Mouse (Mus musculus): ENCODE data around the gene Ampd3.

The Ampd3 gene

DNA sequence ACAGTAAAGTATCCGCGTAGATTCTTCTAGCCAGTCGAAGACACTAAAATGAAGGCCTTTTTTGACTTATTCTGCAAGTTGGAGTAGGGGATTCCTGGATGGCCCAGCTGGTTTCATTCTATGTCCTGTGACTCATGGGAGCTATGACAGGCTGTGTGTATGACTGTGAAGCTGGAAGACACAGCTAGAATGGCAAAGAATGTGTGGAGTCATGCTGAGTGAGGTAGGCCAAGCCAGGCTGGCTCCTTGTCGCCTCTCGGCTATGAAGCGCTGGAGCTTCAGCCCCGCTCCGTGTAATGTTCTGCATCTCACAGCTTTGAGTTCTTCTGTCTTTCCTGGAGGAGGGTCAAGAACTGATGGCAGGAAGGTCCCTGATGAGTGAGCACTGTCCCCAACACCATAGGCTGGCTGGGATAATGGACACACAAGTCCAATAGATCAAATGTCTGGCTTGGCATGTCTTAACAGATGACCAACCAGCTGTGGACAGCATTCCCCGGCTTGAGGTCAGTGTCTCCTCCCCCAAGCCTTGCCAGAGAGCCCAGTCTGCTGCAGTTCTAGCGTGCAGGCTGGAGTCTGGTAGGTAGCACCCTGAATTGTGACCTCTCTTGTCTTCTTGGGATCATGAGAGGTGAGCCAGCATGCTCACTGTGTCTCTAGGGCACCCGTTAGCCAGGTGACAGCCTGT lies 29.9 kb downstream of the Ampd3 start:
- no peak for DNase-seq (ENCODE audit: low read depth, low spot score)
- Histone ChIP-seq H3K27me3 (ENCODE audit: control insufficient read depth, insufficient read depth, low read length, poor library complexity, severe bottlenecking) (no peaks in the 10 kb centered on the region), H3K36me3 (ENCODE audit: control insufficient read depth, insufficient read depth, low read length, poor library complexity, severe bottlenecking) (peaks cover 3% of the 10 kb centered on the region)

DNA sequence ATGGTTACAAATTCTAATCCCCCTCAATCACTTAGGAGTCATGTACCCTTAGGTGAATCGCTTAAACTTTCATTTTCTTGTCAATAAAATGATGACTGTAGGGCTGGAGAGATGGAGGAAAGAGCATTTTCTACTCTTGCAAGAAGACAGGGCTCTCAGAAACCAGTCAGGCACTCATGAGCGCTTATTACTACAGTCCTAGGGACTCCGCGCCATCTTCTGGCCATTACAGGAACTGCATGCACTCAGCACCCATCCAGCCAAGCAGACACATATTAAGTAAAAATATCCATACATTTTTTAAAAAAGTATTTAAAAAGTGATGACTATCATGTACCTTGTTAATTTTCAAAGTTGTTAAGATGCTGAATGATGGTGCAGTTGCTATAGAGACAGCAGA lies 33.0 kb downstream of the Ampd3 start:
- peak; percentile 91 for DNase-seq (ENCODE audit: low read depth, low spot score)
- H3K27me3 ChIP-seq (ENCODE audit: control insufficient read depth, insufficient read depth, low read length, poor library complexity, severe bottlenecking): no peaks in the 10 kb centered on the region
- H3K36me3 ChIP-seq (ENCODE audit: control insufficient read depth, insufficient read depth, low read length, poor library complexity, severe bottlenecking): peaks cover 4% of the 10 kb centered on the region; the same call in 1 of the 2 replicates

DNA sequence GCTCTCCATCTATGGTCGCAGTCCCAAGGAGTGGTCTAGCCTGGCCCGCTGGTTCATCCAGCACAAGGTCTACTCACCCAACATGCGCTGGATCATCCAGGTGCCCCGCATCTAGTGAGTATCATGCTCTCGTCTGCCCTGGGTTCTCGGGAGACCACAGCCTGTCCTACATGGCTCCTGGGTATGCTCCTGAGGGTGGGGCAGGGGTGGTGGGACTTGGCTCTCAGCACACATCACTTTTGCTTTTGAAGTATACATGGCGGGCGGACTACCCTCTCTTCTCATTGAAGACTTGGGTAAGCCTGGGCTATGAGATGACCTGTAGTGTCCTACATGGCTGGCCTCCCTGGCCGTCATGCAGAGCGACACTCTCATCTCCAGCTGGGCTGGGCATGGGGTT lies 35.1 kb downstream of the Ampd3 start:
- Histone ChIP-seq H3K27me3 (ENCODE audit: control insufficient read depth, insufficient read depth, low read length, poor library complexity, severe bottlenecking) (no peaks in the 10 kb centered on the region), H3K36me3 (ENCODE audit: control insufficient read depth, insufficient read depth, low read length, poor library complexity, severe bottlenecking) (peaks cover 4% of the 10 kb centered on the region; the same call in 1 of the 2 replicates)
- DNase-seq (ENCODE audit: low read depth, low spot score): no peak

DNA sequence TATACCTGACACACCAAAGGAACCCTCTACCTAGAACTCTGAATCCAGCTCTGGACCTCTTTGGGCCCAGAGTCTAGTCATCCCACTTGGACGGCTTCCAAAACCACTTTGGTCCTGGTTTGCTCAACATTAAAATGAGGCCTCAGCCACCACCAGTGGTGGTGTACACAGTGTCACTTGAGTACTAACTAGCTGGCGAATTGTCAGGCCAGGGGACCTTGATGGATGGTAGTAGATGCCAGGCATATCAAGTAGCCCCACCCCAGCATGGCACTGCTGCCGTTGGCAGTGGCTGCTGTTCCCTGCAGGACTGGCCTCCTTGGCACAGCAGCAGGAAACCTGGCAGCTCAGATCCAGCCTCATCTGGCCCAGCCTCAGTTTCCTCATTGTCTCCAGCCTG lies 36.3 kb downstream of the Ampd3 start:
- no peak for DNase-seq (ENCODE audit: low read depth, low spot score)
- H3K36me3 ChIP-seq (ENCODE audit: control insufficient read depth, insufficient read depth, low read length, poor library complexity, severe bottlenecking): 0 out of 2 replicates have a peak, but pooled peaks cover 4% of the 10 kb centered on the region
- H3K27me3 ChIP-seq (ENCODE audit: control insufficient read depth, insufficient read depth, low read length, poor library complexity, severe bottlenecking): no peaks in the 10 kb centered on the region

DNA sequence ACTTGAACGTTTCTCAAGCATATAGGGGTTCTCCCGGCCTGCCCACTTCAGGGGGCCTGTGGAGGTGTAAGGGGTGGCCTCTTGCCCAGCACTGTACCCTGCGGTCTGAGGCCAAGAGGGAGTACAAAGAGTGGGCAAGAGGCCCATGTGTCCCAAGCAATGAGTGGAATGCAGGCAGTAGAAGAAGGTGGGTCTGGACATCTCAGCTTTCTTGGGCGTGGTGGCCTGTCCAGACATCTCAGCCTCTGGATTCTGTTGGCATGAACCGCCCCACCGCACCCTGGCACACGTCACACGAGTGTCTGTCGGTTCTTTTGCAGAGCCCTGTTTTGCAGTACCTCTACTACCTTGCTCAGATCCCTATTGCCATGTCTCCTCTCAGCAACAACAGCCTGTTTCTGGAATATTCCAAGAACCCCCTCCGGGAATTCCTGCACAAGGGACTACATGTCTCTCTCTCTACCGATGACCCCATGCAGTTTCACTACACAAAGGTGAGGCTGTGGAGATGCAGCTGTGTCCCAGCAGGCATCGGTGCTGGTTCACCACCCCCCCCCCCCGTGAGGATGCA lies 39.5 kb downstream of the Ampd3 start:
- DNase-seq (ENCODE audit: low read depth, low spot score): no peak
- Histone ChIP-seq H3K36me3 (ENCODE audit: control insufficient read depth, insufficient read depth, low read length, poor library complexity, severe bottlenecking) (peaks cover 2% of the 10 kb centered on the region; the same call in 1 of the 2 replicates), H3K27me3 (ENCODE audit: control insufficient read depth, insufficient read depth, low read length, poor library complexity, severe bottlenecking) (no peaks in the 10 kb centered on the region)

DNA sequence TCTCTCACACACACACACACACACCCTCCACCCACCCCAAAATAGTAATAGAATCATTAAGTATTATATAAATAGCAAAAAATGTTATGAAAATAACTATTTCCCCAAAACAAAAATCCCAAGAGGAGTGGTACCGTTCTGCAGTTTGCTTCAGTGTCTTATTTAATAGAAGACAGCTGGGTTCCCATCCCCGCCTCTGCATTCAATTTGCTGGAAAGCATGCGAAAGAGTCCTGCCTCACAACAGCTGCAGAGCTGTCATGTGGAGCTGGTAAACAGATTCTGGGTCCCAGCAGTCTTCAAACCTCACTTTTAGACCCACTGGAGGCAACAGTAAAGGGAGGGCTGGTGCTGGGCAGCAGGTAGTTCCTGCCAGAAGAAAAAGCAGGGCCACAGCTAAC lies 41.0 kb downstream of the Ampd3 start:
- H3K27me3 ChIP-seq (ENCODE audit: control insufficient read depth, insufficient read depth, low read length, poor library complexity, severe bottlenecking): no peaks in the 10 kb centered on the region
- peaks cover 2% of the 10 kb centered on the region; the same call in 1 of the 2 replicates for H3K36me3 ChIP-seq (ENCODE audit: control insufficient read depth, insufficient read depth, low read length, poor library complexity, severe bottlenecking)
- DNase-seq (ENCODE audit: low read depth, low spot score): no peak

DNA sequence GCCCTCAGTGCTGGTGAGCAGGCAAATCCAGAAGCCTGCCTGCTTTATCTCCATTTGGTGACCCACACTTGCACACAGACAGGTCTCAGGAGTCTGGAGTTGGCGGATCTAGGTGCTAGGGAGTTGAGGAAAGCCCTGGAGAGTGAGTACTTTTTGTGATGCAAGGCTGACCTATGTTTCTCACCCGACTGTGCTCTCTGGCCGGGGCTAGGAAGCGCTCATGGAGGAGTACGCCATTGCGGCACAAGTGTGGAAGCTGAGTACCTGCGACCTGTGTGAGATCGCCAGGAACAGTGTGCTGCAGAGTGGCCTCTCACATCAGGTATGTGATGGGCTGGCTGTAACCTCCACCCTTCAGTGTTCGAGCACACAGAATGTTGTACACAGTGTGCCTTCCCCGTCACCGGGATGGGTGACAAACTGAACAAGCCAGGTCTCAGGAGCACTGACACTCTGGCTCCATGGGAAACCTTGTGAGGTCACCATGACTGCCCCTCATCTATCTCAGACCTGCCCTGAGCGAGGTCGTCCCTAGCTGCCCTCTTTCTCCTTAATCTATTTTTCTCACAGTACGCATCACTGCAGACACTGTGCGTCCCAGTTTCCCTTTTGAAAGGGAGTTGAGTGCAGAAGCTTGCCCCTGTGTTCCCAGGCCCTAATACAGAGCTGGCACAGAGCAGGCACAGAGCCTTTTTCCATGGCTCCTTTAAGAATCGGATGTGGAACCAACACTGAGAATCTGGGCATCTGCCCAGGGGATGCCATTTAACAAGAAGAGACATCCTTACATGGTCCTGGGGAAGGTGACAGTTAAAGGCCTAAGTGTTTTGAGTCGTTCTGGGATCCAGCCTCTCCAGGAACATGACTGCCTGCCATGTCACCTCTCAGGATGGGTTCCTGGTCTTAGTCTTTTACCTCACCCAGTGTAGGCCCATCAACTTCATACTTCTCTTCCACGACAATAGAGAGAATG lies 41.9 kb downstream of the Ampd3 start:
- H3K27me3 ChIP-seq (ENCODE audit: control insufficient read depth, insufficient read depth, low read length, poor library complexity, severe bottlenecking): no peaks in the 10 kb centered on the region
- DNase-seq (ENCODE audit: low read depth, low spot score): no peak
- peaks cover 5% of the 10 kb centered on the region for H3K36me3 ChIP-seq (ENCODE audit: control insufficient read depth, insufficient read depth, low read length, poor library complexity, severe bottlenecking)

DNA sequence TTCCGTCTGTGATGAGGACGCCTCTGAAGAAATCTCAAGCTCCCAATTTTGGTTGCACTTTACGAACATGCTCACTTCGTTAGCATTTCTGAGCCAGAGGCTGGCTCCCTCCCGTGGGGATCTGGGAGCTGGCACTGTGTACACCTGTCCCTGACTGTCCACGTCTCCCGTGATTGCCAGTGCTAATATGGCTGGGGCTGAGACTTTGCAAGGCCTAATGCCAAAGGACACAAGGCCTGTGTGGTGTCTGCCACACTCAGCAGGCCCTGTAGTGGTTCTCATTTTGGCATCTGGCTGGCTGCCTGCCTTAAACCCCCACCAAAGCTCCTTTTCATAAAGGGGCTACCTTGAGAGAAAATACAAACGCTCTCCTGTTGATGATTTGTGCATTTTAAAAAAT lies 43.0 kb downstream of the Ampd3 start:
- H3K36me3 ChIP-seq (ENCODE audit: control insufficient read depth, insufficient read depth, low read length, poor library complexity, severe bottlenecking): peaks cover 3% of the 10 kb centered on the region
- H3K27me3 ChIP-seq (ENCODE audit: control insufficient read depth, insufficient read depth, low read length, poor library complexity, severe bottlenecking): no peaks in the 10 kb centered on the region
- DNase-seq (ENCODE audit: low read depth, low spot score): no peak

DNA sequence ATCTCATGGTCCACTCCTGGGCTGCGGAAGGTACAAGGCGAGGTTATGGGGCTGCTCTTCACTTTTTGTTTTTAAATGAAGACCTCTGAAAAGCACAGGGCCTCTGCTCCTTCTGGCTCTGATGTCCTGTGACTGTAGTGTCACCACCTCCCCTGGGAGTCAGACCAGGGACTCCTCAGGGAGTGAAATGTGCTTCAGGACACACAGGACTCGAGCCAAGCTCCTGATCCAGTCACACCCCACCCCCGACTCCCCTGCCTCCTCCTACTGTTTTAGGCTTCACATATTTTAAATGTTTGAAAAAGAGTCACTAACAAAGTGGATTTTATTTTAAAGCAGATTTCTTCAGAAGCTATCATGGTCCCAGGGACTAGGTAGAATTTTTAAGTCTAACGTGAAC lies 43.5 kb downstream of the Ampd3 start:
- no peak for DNase-seq (ENCODE audit: low read depth, low spot score)
- H3K27me3 ChIP-seq (ENCODE audit: control insufficient read depth, insufficient read depth, low read length, poor library complexity, severe bottlenecking): no peaks in the 10 kb centered on the region
- H3K36me3 ChIP-seq (ENCODE audit: control insufficient read depth, insufficient read depth, low read length, poor library complexity, severe bottlenecking): peaks cover 3% of the 10 kb centered on the region

DNA sequence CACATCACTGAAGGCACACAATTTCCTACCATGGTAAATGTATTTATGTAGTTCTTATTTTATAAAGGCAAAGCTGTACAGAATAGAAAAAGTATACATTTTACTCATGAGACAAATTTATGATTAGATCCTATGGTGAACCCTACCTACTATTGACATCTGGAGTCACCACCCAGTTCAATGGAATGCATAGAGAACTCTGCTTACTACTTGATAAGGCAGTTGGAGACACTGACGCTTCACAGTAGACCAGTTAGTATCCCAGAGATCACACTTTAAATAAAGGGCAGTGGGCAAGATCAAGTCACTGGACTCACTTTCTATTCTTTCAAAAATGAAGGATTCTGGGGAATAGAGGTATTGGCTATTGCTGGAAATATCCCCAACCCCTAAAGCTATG lies 46.0 kb downstream of the Ampd3 start:
- no peaks in the 10 kb centered on the region for H3K27me3 ChIP-seq (ENCODE audit: control insufficient read depth, insufficient read depth, low read length, poor library complexity, severe bottlenecking)
- DNase-seq (ENCODE audit: low read depth, low spot score): no peak
- peaks cover 3% of the 10 kb centered on the region for H3K36me3 ChIP-seq (ENCODE audit: control insufficient read depth, insufficient read depth, low read length, poor library complexity, severe bottlenecking)

DNA sequence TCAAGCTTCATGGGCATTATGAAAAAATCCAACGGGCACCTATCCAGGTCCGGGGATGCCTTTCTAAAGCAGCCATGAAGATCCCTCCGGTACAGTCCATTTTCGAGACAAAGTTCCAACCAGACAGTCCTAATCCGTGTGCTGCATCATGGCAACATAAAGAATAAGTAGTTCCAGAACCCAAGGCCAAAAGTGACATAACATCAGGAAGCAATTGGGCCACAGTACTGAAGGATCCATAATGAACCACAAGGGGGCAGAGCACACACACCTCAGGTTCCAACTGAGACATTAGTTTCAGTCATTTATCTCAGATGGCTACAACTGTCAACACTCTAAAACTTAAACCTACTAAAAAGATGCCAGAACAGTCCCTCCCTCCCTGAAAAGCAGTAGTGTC lies 48.0 kb downstream of the Ampd3 start:
- Histone ChIP-seq H3K36me3 (ENCODE audit: control insufficient read depth, insufficient read depth, low read length, poor library complexity, severe bottlenecking) (peaks cover 7% of the 10 kb centered on the region), H3K27me3 (ENCODE audit: control insufficient read depth, insufficient read depth, low read length, poor library complexity, severe bottlenecking) (no peaks in the 10 kb centered on the region)
- DNase-seq (ENCODE audit: low read depth, low spot score): peak; percentile 86

DNA sequence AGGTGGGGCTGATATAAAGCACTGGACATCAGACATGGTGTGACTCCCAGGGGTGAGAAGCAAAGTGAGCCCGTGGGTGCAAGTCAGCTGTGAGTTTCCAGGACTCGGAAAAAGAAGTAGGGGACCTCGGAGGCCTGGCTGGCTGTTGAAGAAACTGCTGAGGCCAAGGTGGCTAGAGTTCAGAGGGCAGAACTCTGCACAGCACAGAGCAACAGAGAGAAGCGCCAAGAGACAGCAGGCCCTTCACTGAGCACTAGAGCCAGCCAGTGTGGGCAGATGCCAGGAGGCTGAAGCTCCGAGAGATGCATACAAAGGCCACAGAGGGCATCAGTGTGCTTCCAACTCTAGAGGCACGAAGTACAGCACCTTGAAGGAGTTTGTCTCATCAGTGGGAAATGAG lies 50.2 kb downstream of the Ampd3 start:
- Histone ChIP-seq H3K27me3 (ENCODE audit: control insufficient read depth, insufficient read depth, low read length, poor library complexity, severe bottlenecking) (no peaks in the 10 kb centered on the region), H3K36me3 (ENCODE audit: control insufficient read depth, insufficient read depth, low read length, poor library complexity, severe bottlenecking) (peaks cover 8% of the 10 kb centered on the region)
- no peak for DNase-seq (ENCODE audit: low read depth, low spot score)

DNA sequence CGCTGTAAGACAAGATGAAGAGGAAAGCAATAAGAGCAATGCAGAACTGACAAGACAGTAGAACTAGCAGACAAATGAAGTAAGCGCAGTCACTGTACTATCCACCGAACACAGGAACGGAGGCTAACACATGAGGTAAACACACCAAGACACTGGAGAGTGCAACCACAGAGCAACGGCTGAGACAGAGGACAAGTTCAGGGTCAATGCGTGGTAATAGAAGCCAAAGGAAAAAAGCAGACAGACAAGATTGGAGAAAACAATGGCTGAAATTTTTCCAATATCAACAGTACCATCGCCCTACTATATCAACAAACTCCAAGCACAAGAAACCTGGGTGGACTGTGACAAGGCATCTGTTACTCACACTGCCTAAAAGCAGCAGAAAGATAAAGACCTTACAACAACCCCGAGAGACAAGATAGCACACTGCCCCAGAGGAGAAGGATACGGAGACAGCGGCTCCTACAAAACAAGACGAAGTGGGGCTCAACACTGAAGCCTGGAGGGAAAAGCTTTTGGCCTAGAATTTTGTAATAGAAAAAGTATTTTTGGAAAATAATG lies 50.9 kb downstream of the Ampd3 start:
- H3K36me3 ChIP-seq (ENCODE audit: control insufficient read depth, insufficient read depth, low read length, poor library complexity, severe bottlenecking): peaks cover 9% of the 10 kb centered on the region
- DNase-seq (ENCODE audit: low read depth, low spot score): no peak
- no peaks in the 10 kb centered on the region for H3K27me3 ChIP-seq (ENCODE audit: control insufficient read depth, insufficient read depth, low read length, poor library complexity, severe bottlenecking)

DNA sequence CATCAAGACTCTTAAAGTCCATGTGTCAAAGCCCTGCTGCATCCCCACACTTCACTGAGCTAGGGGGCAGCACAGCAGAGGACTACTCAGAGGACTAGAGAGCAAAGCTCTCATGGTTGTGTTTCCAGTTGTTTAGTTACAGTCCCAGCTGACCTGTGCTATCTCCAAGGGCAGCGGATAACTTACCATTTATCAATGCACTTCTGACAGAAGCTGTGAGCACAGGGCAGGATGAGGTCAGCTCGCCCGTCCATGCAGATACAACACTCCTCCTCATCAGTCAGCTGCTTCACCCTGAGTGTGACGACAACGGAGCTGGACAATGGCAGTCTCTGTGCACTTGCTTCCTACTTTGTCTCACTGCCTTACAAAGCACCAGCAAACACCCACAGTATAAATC lies 53.1 kb downstream of the Ampd3 start:
- Histone ChIP-seq H3K27me3 (ENCODE audit: control insufficient read depth, insufficient read depth, low read length, poor library complexity, severe bottlenecking) (no peaks in the 10 kb centered on the region), H3K36me3 (ENCODE audit: control insufficient read depth, insufficient read depth, low read length, poor library complexity, severe bottlenecking) (peaks cover 6% of the 10 kb centered on the region)
- no peak for DNase-seq (ENCODE audit: low read depth, low spot score)

DNA sequence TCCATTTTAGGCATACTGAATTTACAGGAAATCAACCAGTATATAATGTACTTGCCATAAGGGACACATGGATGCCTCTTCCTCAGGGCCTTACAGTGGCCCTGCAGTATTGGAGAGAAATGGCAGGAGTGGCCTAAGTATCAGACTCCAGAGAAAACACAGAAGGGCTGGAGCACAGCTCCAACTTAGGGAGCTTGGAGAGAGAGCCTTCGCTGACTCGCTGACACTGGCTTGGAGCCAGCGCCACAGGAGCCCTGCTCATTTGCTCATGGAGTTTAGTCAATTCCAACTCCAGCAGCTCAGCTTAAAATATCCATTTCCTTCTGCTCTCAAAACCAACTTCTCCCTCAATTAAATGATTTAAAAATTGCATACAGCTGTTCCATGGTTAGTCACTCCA lies 53.6 kb downstream of the Ampd3 start:
- H3K27me3 ChIP-seq (ENCODE audit: control insufficient read depth, insufficient read depth, low read length, poor library complexity, severe bottlenecking): no peaks in the 10 kb centered on the region
- H3K36me3 ChIP-seq (ENCODE audit: control insufficient read depth, insufficient read depth, low read length, poor library complexity, severe bottlenecking): peaks cover 6% of the 10 kb centered on the region
- no peak for DNase-seq (ENCODE audit: low read depth, low spot score)

Measured in splenic B cell, adult 2 months (primary cell).